18 mouse cellular contexts compared by ENCODE assay signal in the genomic region with DNA sequence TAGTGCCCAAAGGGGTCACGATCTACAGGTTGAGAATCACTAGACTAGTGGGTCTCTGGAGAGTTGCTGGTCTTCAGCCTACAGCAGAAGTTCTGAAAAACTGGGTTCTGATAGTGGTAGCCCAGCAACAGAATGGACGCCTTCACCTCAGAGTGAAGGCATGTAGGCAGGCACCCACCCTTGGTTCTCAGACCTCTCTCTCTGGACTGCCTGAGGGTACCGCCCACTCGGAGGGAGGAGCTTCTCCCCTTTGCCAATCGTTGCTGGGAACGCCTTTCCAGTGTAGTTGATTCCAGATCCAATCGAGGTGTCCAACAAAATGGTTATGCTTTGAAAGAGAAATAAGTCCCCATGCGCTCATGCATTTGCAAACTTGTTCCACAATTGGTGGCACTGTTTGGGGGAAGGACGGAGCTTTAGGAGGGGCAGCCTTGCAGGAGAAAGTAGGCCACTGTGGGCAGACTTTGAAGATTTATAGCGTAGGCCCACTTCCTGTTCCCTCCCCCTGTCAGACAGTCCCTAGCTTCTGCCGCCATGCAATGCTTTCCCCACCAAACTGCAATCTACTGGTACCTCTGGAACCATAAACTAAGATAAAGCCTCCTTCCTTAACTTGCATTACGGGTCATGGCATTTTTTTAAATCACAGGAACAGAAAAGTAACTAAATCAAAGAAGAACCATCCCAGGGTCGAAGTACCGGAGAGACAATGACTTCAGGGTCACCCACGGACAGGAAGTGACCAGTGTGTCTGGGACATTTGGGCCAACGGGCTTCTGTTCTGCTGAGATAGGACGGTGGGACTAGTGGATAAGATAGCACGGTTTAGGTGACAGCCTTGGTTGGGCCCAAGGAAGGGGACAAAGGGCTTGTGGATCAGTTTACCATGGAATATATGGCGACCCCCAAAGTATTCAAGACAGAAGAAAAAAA.
A peak's percentile ranks its signal among the peaks of the same experiment; 100 is the strongest.
DNase-seq lines count a peak whose midpoint lies in the region; ATAC-seq lines count a peak whose summit lies in the region.
"Had no signal": no experiment of that assay in that cellular context is flagged by ENCODE, and none has a peak within 500 bp of the region (broad histone marks: within the 10 kb centered on the region; RNA-seq: fewer than 3 reads in every experiment).

No protein-coding gene starts in this region.

- H3K27me3 ChIP-seq in liver, embryonic 11.5 days (replicated peaks; ENCODE audit: control insufficient read depth, insufficient read depth, low read length): no peaks in the 10 kb centered on the region
- H3K27me3 ChIP-seq: heart, embryonic 13.5 days; limb, embryonic 15.5 days; neural tube, embryonic 15.5 days had no signal

- ATAC-seq in liver, embryonic 11.5 days (replicated peaks; ENCODE audit: low FRiP score): peak; percentile 65; the same call in 1 of the 2 replicates
- ATAC-seq: forebrain, embryonic 14.5 days had no signal

- WGBS in liver, embryonic 11.5 days: 49% methylated on average over 19 of the region's 19 CpGs

- H3K36me3 ChIP-seq in liver, embryonic 11.5 days (ENCODE audit: control insufficient read depth, insufficient read depth, low read length): no peaks in the 10 kb centered on the region
- H3K36me3 ChIP-seq: heart, embryonic 13.5 days; limb, embryonic 15.5 days; midbrain, embryonic 12.5 days; neural tube, embryonic 15.5 days had no signal

- peak; percentile 34 for DNase-seq in testis, postnatal 14 days (ENCODE audit: low spot score)
- DNase-seq in testis, postnatal 10 days (ENCODE audit: low spot score): no peak
- peak; percentile 13 for DNase-seq in c-Kit-positive CD71-positive TER-119-negative erythroid progenitor cells, embryonic 14.5 days (ENCODE audit: low read depth)
- no peak for DNase-seq in liver, embryonic 11.5 days (ENCODE audit: low spot score)
- peak; percentile 51 for DNase-seq in thymus, postnatal 4 days
- DNase-seq in lung, adult 18-20 months: no peak
- DNase-seq in retina, embryonic 14.5 days (ENCODE audit: low spot score): no peak
- DNase-seq: cerebellum, postnatal 14 days; heart, postnatal 36 days; kidney, adult 9 months; kidney, postnatal 36 days; lung, postnatal 14 days had no signal

- H3K4me2 ChIP-seq in liver, embryonic 11.5 days: peak overlapping the region; percentile 36
- H3K4me2 ChIP-seq: heart, embryonic 13.5 days; limb, embryonic 15.5 days; midbrain, embryonic 12.5 days; neural tube, embryonic 15.5 days had no signal

- H3K9ac ChIP-seq in liver, embryonic 11.5 days (ENCODE audit: low read depth, low read length): no peak overlapping the region
- H3K9ac ChIP-seq: heart, embryonic 13.5 days; limb, embryonic 15.5 days; midbrain, embryonic 12.5 days; neural tube, embryonic 15.5 days had no signal

- no peaks in the 10 kb centered on the region for H3K9me3 ChIP-seq in liver, embryonic 11.5 days (ENCODE audit: control insufficient read depth, low read length)
- H3K9me3 ChIP-seq: heart, embryonic 13.5 days; limb, embryonic 15.5 days; midbrain, embryonic 12.5 days; neural tube, embryonic 15.5 days had no signal

- H3K27ac ChIP-seq in liver, embryonic 11.5 days (ENCODE audit: low read depth, low read length): no peak overlapping the region
- H3K27ac ChIP-seq: heart, embryonic 13.5 days; limb, embryonic 15.5 days; midbrain, embryonic 12.5 days; neural tube, embryonic 15.5 days had no signal

- H3K4me3 ChIP-seq in liver, embryonic 11.5 days (ENCODE audit: low read depth, low read length): no peak overlapping the region
- H3K4me3 ChIP-seq: heart, embryonic 13.5 days; limb, embryonic 15.5 days; midbrain, embryonic 12.5 days; myocyte; neural tube, embryonic 15.5 days had no signal

- H3K4me1 ChIP-seq in liver, embryonic 11.5 days (replicated peaks; ENCODE audit: control insufficient read depth, insufficient read depth, low read length): peaks cover 22% of the 10 kb centered on the region
- H3K4me1 ChIP-seq: midbrain, embryonic 12.5 days; neural tube, embryonic 15.5 days had no signal

Comparison
In these comparisons a context has a peak if more than half of its experiments do, and no peak if none do; other contexts are left out.
1. DNase-seq: peak in testis, postnatal 14 days (single experiment), c-Kit-positive CD71-positive TER-119-negative erythroid progenitor cells, embryonic 14.5 days (single experiment) and thymus, postnatal 4 days (single experiment); none in testis, postnatal 10 days (single experiment), liver, embryonic 11.5 days (single experiment), lung, adult 18-20 months (0 of 2) and retina, embryonic 14.5 days (single experiment).